In genomic region chr2:84655864-84656263, GRCm38 (mm10) we compare ENCODE assay signal across 42 mouse cellular contexts. TPM values are rescaled to one million over a fixed set of nuclear protein-coding genes. Genes with fewer than 3 reads are reported as not detected.
A peak's percentile ranks its signal among the peaks of the same experiment; 100 is the strongest.
DNase-seq lines count a peak whose midpoint lies in the region; ATAC-seq and TF ChIP-seq lines count a peak whose summit lies in the region.
"Had no signal": no experiment of that assay in that cellular context is flagged by ENCODE, and none has a peak within 500 bp of the region (broad histone marks: within the 10 kb centered on the region; RNA-seq: fewer than 3 reads in every experiment).

No protein-coding gene starts in this region.

- peak in 1 of 2 experiments; percentile 13; a peak in 2 of 4 replicates for TF ChIP-seq EP300 in MEL (IDR thresholded peaks at IDR 0.05; ENCODE audit: low read depth in 1 of 2, low read length in 2 of 2)

- H3K4me1 ChIP-seq in MEL (ENCODE audit: control insufficient read depth in 1 of 2, insufficient read depth in 2 of 2, low read length in 2 of 2): no peaks in the 10 kb centered on the region; a peak in 1 of 4 replicates
- H3K4me1 ChIP-seq in intestine, postnatal 0 days (replicated peaks; ENCODE audit: control insufficient read depth, insufficient read depth, low read length): no peaks in the 10 kb centered on the region
- H3K4me1 ChIP-seq: forebrain, embryonic 12.5 days; heart, embryonic 13.5 days; intestine, embryonic 15.5 days; limb, embryonic 12.5 days; midbrain, embryonic 12.5 days had no signal

- H3K36me3 ChIP-seq in MEL (ENCODE audit: control insufficient read depth in 1 of 2, insufficient read depth in 2 of 2, low read length in 2 of 2) (0 out of 4 replicates have a peak, but pooled peaks cover 0 to 2% of the 10 kb centered on the region in 2 experiments), macrophage (ENCODE audit: inconsistent target) (no peaks in the 10 kb centered on the region)
- no peaks in the 10 kb centered on the region for H3K36me3 ChIP-seq in splenic B cell, adult 2 months (ENCODE audit: control insufficient read depth, insufficient read depth, low read length, poor library complexity, severe bottlenecking)
- no peaks in the 10 kb centered on the region for H3K36me3 ChIP-seq in intestine, postnatal 0 days (ENCODE audit: control insufficient read depth, insufficient read depth)
- H3K36me3 ChIP-seq: forebrain, embryonic 12.5 days; heart, embryonic 13.5 days; intestine, embryonic 15.5 days; limb, embryonic 12.5 days; liver, embryonic 15.5 days; midbrain, embryonic 12.5 days; neural tube, embryonic 13.5 days had no signal

- TF ChIP-seq CTCF in MEL (IDR thresholded peaks at IDR 0.05 in 2 of 3, conservative IDR thresholded peaks at IDR 0.05 in 1 of 3; ENCODE audit: control insufficient read depth in 1 of 3, insufficient read depth in 1 of 3, low read depth in 2 of 3, low read length in 3 of 3, poor library complexity in 1 of 3, severe bottlenecking in 1 of 3): no peak
- TF ChIP-seq CTCF in intestine, postnatal 0 days (IDR thresholded peaks at IDR 0.05; ENCODE audit: low read depth): no peak

- H3K27me3 ChIP-seq in MEL (ENCODE audit: control insufficient read depth in 1 of 2, insufficient read depth in 2 of 2, low read length in 2 of 2): no peaks in the 10 kb centered on the region
- no peaks in the 10 kb centered on the region for H3K27me3 ChIP-seq in splenic B cell, adult 2 months (ENCODE audit: control insufficient read depth, insufficient read depth, low read length, poor library complexity, severe bottlenecking)
- H3K27me3 ChIP-seq in intestine, postnatal 0 days (replicated peaks; ENCODE audit: control insufficient read depth, insufficient read depth, low read length): no peaks in the 10 kb centered on the region
- H3K27me3 ChIP-seq: forebrain, embryonic 12.5 days; heart, embryonic 13.5 days; intestine, embryonic 15.5 days; limb, embryonic 12.5 days; liver, embryonic 15.5 days; megakaryocyte, embryonic 14.5 days; midbrain, embryonic 12.5 days; neural tube, embryonic 13.5 days had no signal

- TF ChIP-seq RAD21 in MEL (IDR thresholded peaks at IDR 0.05; ENCODE audit: low read depth, low read length): no peak

- no peak overlapping the region for H3K4me2 ChIP-seq in intestine, postnatal 0 days (replicated peaks; ENCODE audit: low read depth)
- H3K4me2 ChIP-seq: forebrain, embryonic 12.5 days; heart, embryonic 13.5 days; intestine, embryonic 15.5 days; limb, embryonic 12.5 days; liver, embryonic 15.5 days; lung, embryonic 14.5 days; midbrain, embryonic 12.5 days; neural tube, embryonic 13.5 days had no signal

- H3K9ac ChIP-seq in MEL (ENCODE audit: control insufficient read depth, low read depth, low read length, poor library complexity, severe bottlenecking): no peak overlapping the region
- H3K9ac ChIP-seq in intestine, postnatal 0 days (ENCODE audit: low read depth, low read length): no peak overlapping the region
- H3K9ac ChIP-seq: forebrain, embryonic 12.5 days; heart, embryonic 13.5 days; intestine, embryonic 15.5 days; limb, embryonic 12.5 days; liver, embryonic 15.5 days; lung, embryonic 14.5 days; midbrain, embryonic 12.5 days; neural tube, embryonic 13.5 days had no signal

- no peak overlapping the region for H3K4me3 ChIP-seq in MEL (ENCODE audit: control insufficient read depth in 1 of 2, insufficient read depth in 1 of 2, low read depth in 2 of 2, low read length in 2 of 2)
- H3K4me3 ChIP-seq in macrophage (ENCODE audit: inconsistent target): no peak overlapping the region
- H3K4me3 ChIP-seq in intestine, postnatal 0 days (ENCODE audit: low read depth, low read length): no peak overlapping the region
- H3K4me3 ChIP-seq: erythroblast, embryonic 14.5 days; forebrain, embryonic 12.5 days; heart, embryonic 13.5 days; intestine, embryonic 15.5 days; limb, embryonic 12.5 days; liver, embryonic 15.5 days; megakaryocyte, embryonic 14.5 days; midbrain, embryonic 12.5 days; neural tube, embryonic 13.5 days had no signal

- no CpG with 5 or more reads among the region's 1 CpGs for WGBS in macrophage (ENCODE audit: missing documents)
- 76% methylated on average over 1 of the region's 1 CpGs for WGBS in intestine, postnatal 0 days

- H3K9me3 ChIP-seq in MEL (replicated peaks; ENCODE audit: insufficient read depth, low read length): no peaks in the 10 kb centered on the region
- H3K9me3 ChIP-seq in intestine, postnatal 0 days (ENCODE audit: control insufficient read depth): no peaks in the 10 kb centered on the region
- H3K9me3 ChIP-seq: forebrain, embryonic 12.5 days; heart, embryonic 13.5 days; intestine, embryonic 15.5 days; limb, embryonic 12.5 days; liver, embryonic 15.5 days; midbrain, embryonic 12.5 days; neural tube, embryonic 13.5 days had no signal

- ATAC-seq in intestine, postnatal 0 days: no peak
- ATAC-seq: hindbrain, embryonic 16.5 days; intestine, embryonic 15.5 days had no signal

- no peak for TF ChIP-seq POLR2A in MEL (IDR thresholded peaks at IDR 0.05; ENCODE audit: control insufficient read depth in 1 of 2, insufficient read depth in 1 of 2, low read depth in 1 of 2, low read length in 2 of 2, poor library complexity in 1 of 2)

- no peak overlapping the region for H3K27ac ChIP-seq in MEL (ENCODE audit: control insufficient read depth, low read depth, low read length)
- peak overlapping the region; percentile 41 for H3K27ac ChIP-seq in macrophage
- no peak overlapping the region for H3K27ac ChIP-seq in intestine, postnatal 0 days (ENCODE audit: low read depth, low read length)
- H3K27ac ChIP-seq: forebrain, embryonic 12.5 days; heart, embryonic 13.5 days; intestine, embryonic 15.5 days; kidney, postnatal 0 days; limb, embryonic 12.5 days; liver, embryonic 15.5 days; midbrain, embryonic 12.5 days; neural tube, embryonic 13.5 days; stomach, postnatal 0 days had no signal

- no peaks in the 10 kb centered on the region for H3K79me2 ChIP-seq in MEL (ENCODE audit: control insufficient read depth, insufficient read depth, low read length, poor library complexity)
- no peaks in the 10 kb centered on the region for H3K79me2 ChIP-seq in macrophage (ENCODE audit: inconsistent target)

- DNase-seq in A20 (ENCODE audit: low read depth, low spot score) (peak; percentile 68), MEL (ENCODE audit: low read depth, low spot score) (peak; percentile 62)
- peak; percentile 72 for DNase-seq in splenic B cell, adult 2 months (ENCODE audit: low read depth, low spot score)
- no peak for DNase-seq in frontal cortex, postnatal 10 days (ENCODE audit: low spot score in 2 of 2)
- no peak for DNase-seq in ovary, adult 18-20 months (ENCODE audit: low spot score)
- DNase-seq: adrenal gland, postnatal 14 days; cerebellum, adult 11-12 months; cerebellum, adult 9-11 months; gastrocnemius, postnatal 36 days; heart, postnatal 10 days; kidney, adult 8-10 months; layer of hippocampus, adult 9-11 months; lung, embryonic 14.5 days; lung, postnatal 14 days; retina, postnatal 1 day; right cerebral cortex, postnatal 14 days; thymus, adult 18-20 months; thymus, postnatal 25 days had no signal

RNA-seq across cellular contexts. Expression of gene Btbd18, which starts 3.0 kb away (rescaled TPM):
- total RNA-seq in MEL (2012; rRNA removed): 0.04 TPM in 1 of 2 replicates, not detected in the other
- polyA plus RNA-seq in MEL (2012; ENCODE audit: insufficient read depth in 1 of 2, insufficient read length in 2 of 2, low read depth in 1 of 2, low replicate concordance in 2 of 2, missing spikeins in 1 of 2): under 1 TPM in 1 of 2 experiments, not detected in 1; 0.07 TPM
- under 1 TPM in 7 of 26 experiments, not detected in 19; 0.19 to 0.60 (median 0.27) TPM for total RNA-seq in macrophage (2018; cell fraction: chromatin; rRNA removed)
- not detected for total RNA-seq in macrophage (2018; cell fraction: cytosol; rRNA removed)
- total RNA-seq in macrophage (2018; cell fraction: nucleus; rRNA removed): under 1 TPM in 5 of 26 experiments, not detected in 21; 0.17 to 0.89 (median 0.22) TPM
- polyA plus RNA-seq in macrophage (2018): not detected in 3 replicates
- 0.07 TPM in 1 of 2 replicates, not detected in the other for polyA plus RNA-seq in intestine, postnatal 0 days (2015; fragmentation: Nextera tagmentation; extraction: Ambion mirVana)
- total RNA-seq: adrenal gland, postnatal 14 days; gastrocnemius, adult 18-20 months; gastrocnemius, postnatal 36 days; heart, adult 8-10 months; heart, postnatal 10 days; left cerebral cortex, postnatal 14 days; liver, adult 2 months; midbrain, postnatal 0 days had no signal
- polyA plus RNA-seq: cortical plate, adult 2 months; embryonic facial prominence, embryonic 14.5 days; erythroblast, embryonic 14.5 days; large intestine, adult 2 months; liver, adult 2 months; small intestine, adult 2 months had no signal

RNA-seq across cellular contexts. Expression of gene Ctnnd1, which starts 5.3 kb away (rescaled TPM):
- 11.5 and 12.7 TPM in 2 replicates for total RNA-seq in MEL (2012; rRNA removed)
- polyA plus RNA-seq in MEL (2012; ENCODE audit: insufficient read depth in 1 of 2, insufficient read length in 2 of 2, low read depth in 1 of 2, low replicate concordance in 2 of 2, missing spikeins in 1 of 2) (10 to 100 TPM in 1 of 2 experiments, not detected in 1; 31.6 TPM), macrophage (2018) (65.8 to 90.5 TPM (median 79.6 TPM) in 3 replicates)
- 100 to 1,000 TPM in 25 of 26 experiments, 10 to 100 TPM in 1; 99.0 to 184 (median 133) TPM for total RNA-seq in macrophage (2018; cell fraction: chromatin; rRNA removed)
- total RNA-seq in macrophage (2018; cell fraction: cytosol; rRNA removed): 100 to 1,000 TPM in 15 of 26 experiments, 10 to 100 TPM in 11; 68.6 to 130 (median 105) TPM
- total RNA-seq in macrophage (2018; cell fraction: nucleus; rRNA removed): 100 to 1,000 TPM; 101 to 198 (median 136) TPM
- 45.4 and 46.1 TPM in 2 replicates for polyA plus RNA-seq in intestine, postnatal 0 days (2015; fragmentation: Nextera tagmentation; extraction: Ambion mirVana)

RNA-seq across cellular contexts. Expression of gene Selenoh, which starts 14.7 kb away (rescaled TPM):
- total RNA-seq in MEL (2012; rRNA removed): 79.0 and 89.9 TPM in 2 replicates
- polyA plus RNA-seq in MEL (2012; ENCODE audit: insufficient read depth in 1 of 2, insufficient read length in 2 of 2, low read depth in 1 of 2, low replicate concordance in 2 of 2, missing spikeins in 1 of 2) (10 to 100 TPM in 1 of 2 experiments, not detected in 1; 70.7 TPM), macrophage (2018) (14.1 to 49.5 TPM (median 34.3 TPM) in 3 replicates)
- 10 to 100 TPM in 3 of 26 experiments, 1 to 10 TPM in 20, not detected in 3; 1.2 to 13.3 (median 4.5) TPM for total RNA-seq in macrophage (2018; cell fraction: chromatin; rRNA removed)
- total RNA-seq in macrophage (2018; cell fraction: cytosol; rRNA removed): 10 to 100 TPM; 25.4 to 45.4 (median 34.5) TPM
- total RNA-seq in macrophage (2018; cell fraction: nucleus; rRNA removed): 10 to 100 TPM in 12 of 26 experiments, 1 to 10 TPM in 14; 4.3 to 20.4 (median 8.6) TPM
- polyA plus RNA-seq in intestine, postnatal 0 days (2015; fragmentation: Nextera tagmentation; extraction: Ambion mirVana): 83.4 and 90.7 TPM in 2 replicates

RNA-seq across cellular contexts. Expression of gene Gm28635, which starts 22.0 kb away (rescaled TPM):
- total RNA-seq in MEL (2012; rRNA removed): 0.19 TPM in 1 of 2 replicates, not detected in the other
- polyA plus RNA-seq in MEL (2012; ENCODE audit: insufficient read depth in 1 of 2, insufficient read length in 2 of 2, low read depth in 1 of 2, low replicate concordance in 2 of 2, missing spikeins in 1 of 2) (not detected), macrophage (2018) (not detected in 3 replicates)
- not detected for total RNA-seq in macrophage (2018; cell fraction: chromatin; rRNA removed)
- under 1 TPM in 1 of 26 experiments, not detected in 25; 0.08 TPM for total RNA-seq in macrophage (2018; cell fraction: cytosol; rRNA removed)
- not detected for total RNA-seq in macrophage (2018; cell fraction: nucleus; rRNA removed)
- polyA plus RNA-seq in intestine, postnatal 0 days (2015; fragmentation: Nextera tagmentation; extraction: Ambion mirVana): not detected in 2 replicates
- total RNA-seq: adrenal gland, postnatal 14 days; gastrocnemius, postnatal 36 days; liver, adult 2 months; midbrain, postnatal 0 days had no signal
- polyA plus RNA-seq: cortical plate, adult 2 months; embryonic facial prominence, embryonic 14.5 days; erythroblast, embryonic 14.5 days; forebrain, embryonic 12.5 days; heart, embryonic 13.5 days; hindbrain, embryonic 11.5 days; hindbrain, embryonic 16.5 days; intestine, embryonic 15.5 days; kidney, postnatal 0 days; large intestine, adult 2 months; limb, embryonic 12.5 days; liver, adult 2 months; liver, embryonic 15.5 days; lung, embryonic 14.5 days; midbrain, embryonic 12.5 days; midbrain, postnatal 0 days; neural tube, embryonic 13.5 days; small intestine, adult 2 months; stomach, postnatal 0 days had no signal

RNA-seq across cellular contexts. Expression of gene Med19, which starts 22.3 kb away (rescaled TPM):
- total RNA-seq in MEL (2012; rRNA removed): 13.9 and 18.8 TPM in 2 replicates
- polyA plus RNA-seq in MEL (2012; ENCODE audit: insufficient read depth in 1 of 2, insufficient read length in 2 of 2, low read depth in 1 of 2, low replicate concordance in 2 of 2, missing spikeins in 1 of 2): 10 to 100 TPM in 1 of 2 experiments, not detected in 1; 26.0 TPM
- total RNA-seq in macrophage (2018; cell fraction: chromatin; rRNA removed): 10 to 100 TPM in 5 of 26 experiments, 1 to 10 TPM in 21; 1.2 to 14.1 (median 7.3) TPM
- total RNA-seq in macrophage (2018; cell fraction: cytosol; rRNA removed): 10 to 100 TPM; 20.3 to 37.1 (median 28.0) TPM
- total RNA-seq in macrophage (2018; cell fraction: nucleus; rRNA removed): 10 to 100 TPM in 16 of 26 experiments, 1 to 10 TPM in 10; 3.4 to 19.3 (median 13.6) TPM
- 22.1 to 29.0 TPM (median 22.2 TPM) in 3 replicates for polyA plus RNA-seq in macrophage (2018)
- polyA plus RNA-seq in intestine, postnatal 0 days (2015; fragmentation: Nextera tagmentation; extraction: Ambion mirVana): 20.6 and 21.0 TPM in 2 replicates

Comparison
In these comparisons a context has a peak if more than half of its experiments do, and no peak if none do; other contexts are left out.
1. DNase-seq: peak in A20 (single experiment), MEL (single experiment) and splenic B cell, adult 2 months (single experiment); none in frontal cortex, postnatal 10 days (0 of 2) and ovary, adult 18-20 months (single experiment).